ENCODE assay signal across 25 mouse cellular contexts in genomic region chr9:111621191-111621590, GRCm38 (mm10).
A peak's percentile ranks its signal among the peaks of the same experiment; 100 is the strongest.
DNase-seq lines count a peak whose midpoint lies in the region; ATAC-seq and TF ChIP-seq lines count a peak whose summit lies in the region.
"Had no signal": no experiment of that assay in that cellular context is flagged by ENCODE, and none has a peak within 500 bp of the region (broad histone marks: within the 10 kb centered on the region; RNA-seq: fewer than 3 reads in every experiment).

No protein-coding gene starts in this region.

- ATAC-seq in hindbrain, embryonic 15.5 days (ENCODE audit: low FRiP score, low read depth) = 0 out of 2 replicates have a peak, but pooled peaks have one; percentile 38
- ATAC-seq in hindbrain, embryonic 12.5 days (ENCODE audit: low FRiP score) = no peak
- ATAC-seq in hindbrain, postnatal 0 days = peak; percentile 27; the same call in 1 of the 2 replicates
- ATAC-seq in hindbrain, embryonic 13.5 days (ENCODE audit: low FRiP score) = no peak
- ATAC-seq: activated CD4-positive, CD25-positive, alpha-beta regulatory T cell, adult 4 months; forebrain, embryonic 14.5 days; forebrain, embryonic 16.5 days; Patski had no signal

- DNase-seq in hindbrain, postnatal 0 days (ENCODE audit: low spot score) = no peak
- peak; percentile 25 for DNase-seq in Muller cell, postnatal 12 days (ENCODE audit: inconsistent ontology term)
- peak; percentile 65 for DNase-seq in retina, embryonic 14.5 days (ENCODE audit: low spot score)
- DNase-seq in left cerebral cortex, postnatal 14 days (ENCODE audit: low spot score in 2 of 2) = no peak
- DNase-seq in left cerebral cortex, postnatal 25 days (ENCODE audit: low spot score in 2 of 2) = no peak
- DNase-seq: adrenal gland, adult 8-10 months; adrenal gland, postnatal 14 days; adrenal gland, postnatal 36 days; cerebellum, adult 11-12 months; cerebellum, adult 9-10 months; cerebellum, postnatal 14 days; cerebellum, postnatal 36 days; embryo, embryonic 11 days had no signal

- H3K4me2 ChIP-seq in hindbrain, embryonic 15.5 days = no peak overlapping the region
- no peak overlapping the region for H3K4me2 ChIP-seq in hindbrain, embryonic 12.5 days (replicated peaks)
- H3K4me2 ChIP-seq in hindbrain, postnatal 0 days (ENCODE audit: low read depth, low read length) = no peak overlapping the region
- no peak overlapping the region for H3K4me2 ChIP-seq in hindbrain, embryonic 13.5 days
- H3K4me2 ChIP-seq: embryonic facial prominence, embryonic 13.5 days; embryonic facial prominence, embryonic 15.5 days; forebrain, embryonic 12.5 days had no signal

- no peaks in the 10 kb centered on the region for H3K4me1 ChIP-seq in hindbrain, embryonic 15.5 days (replicated peaks)
- no peaks in the 10 kb centered on the region for H3K4me1 ChIP-seq in hindbrain, embryonic 12.5 days
- no peaks in the 10 kb centered on the region for H3K4me1 ChIP-seq in hindbrain, postnatal 0 days (ENCODE audit: insufficient read depth, low read length)
- no peaks in the 10 kb centered on the region for H3K4me1 ChIP-seq in hindbrain, embryonic 13.5 days (replicated peaks)
- H3K4me1 ChIP-seq: embryonic facial prominence, embryonic 13.5 days; embryonic facial prominence, embryonic 15.5 days; forebrain, embryonic 10.5 days; forebrain, embryonic 12.5 days had no signal

- no peak for TF ChIP-seq CTCF in hindbrain, postnatal 0 days (IDR thresholded peaks at IDR 0.05; ENCODE audit: low read depth)

- no peaks in the 10 kb centered on the region for H3K9me3 ChIP-seq in hindbrain, embryonic 15.5 days
- H3K9me3 ChIP-seq in hindbrain, embryonic 12.5 days (replicated peaks) = no peaks in the 10 kb centered on the region
- no peaks in the 10 kb centered on the region for H3K9me3 ChIP-seq in hindbrain, postnatal 0 days (ENCODE audit: low read length)
- no peaks in the 10 kb centered on the region for H3K9me3 ChIP-seq in hindbrain, embryonic 13.5 days
- H3K9me3 ChIP-seq: embryonic facial prominence, embryonic 13.5 days; embryonic facial prominence, embryonic 15.5 days; forebrain, embryonic 10.5 days; forebrain, embryonic 12.5 days had no signal

- H3K27ac ChIP-seq in hindbrain, embryonic 15.5 days (replicated peaks) = no peak overlapping the region
- H3K27ac ChIP-seq in hindbrain, embryonic 12.5 days = no peak overlapping the region
- H3K27ac ChIP-seq in hindbrain, postnatal 0 days = no peak overlapping the region
- no peak overlapping the region for H3K27ac ChIP-seq in hindbrain, embryonic 13.5 days
- H3K27ac ChIP-seq: embryonic facial prominence, embryonic 13.5 days; embryonic facial prominence, embryonic 15.5 days; forebrain, embryonic 10.5 days; forebrain, embryonic 12.5 days had no signal

- intact Hi-C loops in left cerebral cortex, postnatal 14 days (cut with DNase I) = no loop called here
- intact Hi-C loops in left cerebral cortex, postnatal 25 days (cut with DNase I) = no loop called here

- H3K4me3 ChIP-seq in hindbrain, embryonic 15.5 days = no peak overlapping the region
- no peak overlapping the region for H3K4me3 ChIP-seq in hindbrain, embryonic 12.5 days
- no peak overlapping the region for H3K4me3 ChIP-seq in hindbrain, postnatal 0 days (ENCODE audit: low read length)
- no peak overlapping the region for H3K4me3 ChIP-seq in hindbrain, embryonic 13.5 days
- H3K4me3 ChIP-seq: embryonic facial prominence, embryonic 13.5 days; embryonic facial prominence, embryonic 15.5 days; erythroblast, embryonic 14.5 days; forebrain, embryonic 10.5 days; forebrain, embryonic 12.5 days had no signal

- no peaks in the 10 kb centered on the region for H3K27me3 ChIP-seq in hindbrain, embryonic 15.5 days
- no peaks in the 10 kb centered on the region for H3K27me3 ChIP-seq in hindbrain, embryonic 12.5 days
- H3K27me3 ChIP-seq in hindbrain, postnatal 0 days (ENCODE audit: insufficient read depth, low read length) = no peaks in the 10 kb centered on the region
- H3K27me3 ChIP-seq in hindbrain, embryonic 13.5 days = no peaks in the 10 kb centered on the region
- H3K27me3 ChIP-seq: embryonic facial prominence, embryonic 13.5 days; embryonic facial prominence, embryonic 15.5 days; forebrain, embryonic 12.5 days; Patski had no signal

- H3K9ac ChIP-seq in hindbrain, embryonic 15.5 days = no peak overlapping the region
- no peak overlapping the region for H3K9ac ChIP-seq in hindbrain, embryonic 12.5 days
- no peak overlapping the region for H3K9ac ChIP-seq in hindbrain, postnatal 0 days (replicated peaks; ENCODE audit: low read length)
- H3K9ac ChIP-seq in hindbrain, embryonic 13.5 days = no peak overlapping the region
- H3K9ac ChIP-seq: embryonic facial prominence, embryonic 13.5 days; embryonic facial prominence, embryonic 15.5 days; forebrain, embryonic 12.5 days had no signal

- WGBS in hindbrain, embryonic 15.5 days = 96% methylated on average over 2 of the region's 2 CpGs
- 94% methylated on average over 2 of the region's 2 CpGs for WGBS in hindbrain, embryonic 12.5 days
- WGBS in hindbrain, postnatal 0 days = 83% methylated on average over 2 of the region's 2 CpGs
- 97% methylated on average over 2 of the region's 2 CpGs for WGBS in hindbrain, embryonic 13.5 days

- no peaks in the 10 kb centered on the region for H3K36me3 ChIP-seq in hindbrain, embryonic 15.5 days
- no peaks in the 10 kb centered on the region for H3K36me3 ChIP-seq in hindbrain, embryonic 12.5 days
- no peaks in the 10 kb centered on the region for H3K36me3 ChIP-seq in hindbrain, postnatal 0 days (ENCODE audit: insufficient read depth, low read length)
- H3K36me3 ChIP-seq in hindbrain, embryonic 13.5 days = no peaks in the 10 kb centered on the region
- H3K36me3 ChIP-seq: embryonic facial prominence, embryonic 13.5 days; embryonic facial prominence, embryonic 15.5 days; forebrain, embryonic 10.5 days; forebrain, embryonic 12.5 days had no signal

Comparison
In these comparisons a context has a peak if more than half of its experiments do, and no peak if none do; other contexts are left out.
1. ATAC-seq: peak in hindbrain, embryonic 15.5 days (single experiment) and hindbrain, postnatal 0 days (single experiment); none in hindbrain, embryonic 12.5 days (single experiment) and hindbrain, embryonic 13.5 days (single experiment).
2. DNase-seq: peak in Muller cell, postnatal 12 days (single experiment) and retina, embryonic 14.5 days (single experiment); none in hindbrain, postnatal 0 days (single experiment), left cerebral cortex, postnatal 14 days (0 of 2) and left cerebral cortex, postnatal 25 days (0 of 2).